Mouse (Mus musculus) cortical plate, adult 2 months (tissue): ENCODE data around the gene Enah.

Source experiments
- CTCF ChIP-seq: fragments of 200-500 bp; IDR thresholded peaks from 2 replicates; pipeline ENCODE4 v1.5.1; 2011; ENCODE audit warnings: mild to moderate bottlenecking, control low read depth, low read length; ENCODE audit not compliant: insufficient read depth; ENCODE audit errors: extremely low read depth
- POLR2A ChIP-seq: fragments of 200-500 bp; IDR thresholded peaks from 2 replicates; pipeline ENCODE4 v1.6.1; 2011; ENCODE audit warnings: mild to moderate bottlenecking, low read length, control low read depth; ENCODE audit not compliant: insufficient read depth; ENCODE audit errors: extremely low read depth

DNA sequence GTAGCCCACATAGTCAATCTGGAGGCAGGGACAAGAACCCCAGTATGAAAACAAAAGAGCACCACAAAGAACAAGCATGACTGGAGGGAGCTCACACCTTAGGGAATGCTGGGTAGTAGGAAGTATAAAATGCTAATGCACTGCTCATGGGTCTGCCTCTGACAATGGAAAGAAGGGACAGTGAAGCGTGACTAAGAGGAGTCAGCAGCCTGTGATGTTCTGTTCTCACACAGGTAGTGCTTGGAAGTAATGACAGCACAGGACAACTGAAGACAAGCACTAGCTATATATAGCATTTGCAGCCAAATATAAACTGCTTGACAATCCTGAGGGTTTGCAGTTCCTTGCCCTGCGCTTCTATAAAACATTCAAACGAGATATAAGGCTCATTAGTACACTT, 44.3 kb downstream of the Enah start:
- TF ChIP-seq CTCF = no peak
- TF ChIP-seq POLR2A = no peak
